Mouse (Mus musculus) stomach, embryonic 14.5 days (tissue): Measurements from ENCODE around the gene Gm5800. TPM values are rescaled to one million over a fixed set of nuclear protein-coding genes. Genes with fewer than 3 reads are reported as not detected.

Experiments used
- polyA plus RNA-seq: library from polyadenylated mRNA; unstranded; fragments of >200 nt; fragmentation: Nextera tagmentation; extraction: Ambion mirVana; gene quantifications from 2 replicates; pipeline ENCODE4 v1.2.1, GENCODE M21; 2014

The Gm5800 gene
- polyA plus RNA-seq, 1 experiment from 2014 or later = not detected

Other genes starting within 250 kb of the Gm5800 start
- not detected in 2 replicates for gene Gm5622, start 164.4 kb downstream of the Gm5800 start, polyA plus RNA-seq
- gene Gm17175, start 143.1 kb downstream of the Gm5800 start, polyA plus RNA-seq = not detected in 2 replicates
- gene Gm17174, start 125.0 kb downstream of the Gm5800 start, polyA plus RNA-seq = not detected in 2 replicates
- gene Gm17078, start 105.9 kb downstream of the Gm5800 start, polyA plus RNA-seq = not detected in 2 replicates
- gene Gm4181, start 81.5 kb downstream of the Gm5800 start, polyA plus RNA-seq = not detected in 2 replicates
- not detected in 2 replicates for gene Gm17079, start 21.7 kb downstream of the Gm5800 start, polyA plus RNA-seq
- not detected in 2 replicates for gene Ang4, start 56.4 kb upstream of the Gm5800 start, polyA plus RNA-seq
- not detected in 2 replicates for gene AY358078, start 82.9 kb upstream of the Gm5800 start, polyA plus RNA-seq
- not detected in 2 replicates for gene Ear6, start 136.5 kb upstream of the Gm5800 start, polyA plus RNA-seq
- gene Mettl17, start 167.7 kb upstream of the Gm5800 start, polyA plus RNA-seq = 56.3 and 63.4 TPM in 2 replicates
- gene Slc39a2, start 175.7 kb upstream of the Gm5800 start, polyA plus RNA-seq = 0.30 and 0.55 TPM in 2 replicates
- gene Ndrg2, start 197.0 kb upstream of the Gm5800 start, polyA plus RNA-seq = 54.6 and 59.3 TPM in 2 replicates
- not detected in 2 replicates for gene Tppp2, start 201.2 kb upstream of the Gm5800 start, polyA plus RNA-seq
- gene Rnase13, start 205.6 kb upstream of the Gm5800 start, polyA plus RNA-seq = not detected in 2 replicates